Mouse (Mus musculus) limb, embryonic 15.5 days (tissue): ENCODE measurements around the gene Gemin4. TPM values are rescaled to one million over a fixed set of nuclear protein-coding genes. Genes with fewer than 3 reads are reported as not detected.

Experiments used
- ATAC-seq: fragments of 200-750 bp; cut with Nextera tagmentation; 2 replicates; pipeline ENCODE4 v1.8.0; 2017; ENCODE audit warnings: low read depth, moderate TSS enrichment; ENCODE audit not compliant: insufficient number of reproducible peaks, low FRiP score, low TSS enrichment
- H3K27ac ChIP-seq: fragments of 300-500 bp; sonication (generic); 2 replicates; pipeline ENCODE4 v1.5.1; 2015; ENCODE audit warnings: moderate library complexity, mild to moderate bottlenecking, inconsistent platforms
- H3K27me3 ChIP-seq: fragments of 300-500 bp; sonication (generic); 2 replicates; pipeline ENCODE4 v1.6.1; 2015; ENCODE audit warnings: inconsistent platforms
- H3K36me3 ChIP-seq: fragments of 300-500 bp; sonication (generic); 2 replicates; pipeline ENCODE4 v1.6.1; 2015; ENCODE audit warnings: inconsistent platforms
- H3K4me1 ChIP-seq: fragments of 300-500 bp; sonication (generic); 2 replicates; pipeline ENCODE4 v1.6.1; 2015; ENCODE audit warnings: inconsistent platforms
- H3K4me2 ChIP-seq: fragments of 300-500 bp; sonication (generic); 2 replicates; pipeline ENCODE4 v1.6.1; 2015; ENCODE audit warnings: mild to moderate bottlenecking, inconsistent platforms
- H3K4me3 ChIP-seq: fragments of 300-500 bp; sonication (generic); 2 replicates; pipeline ENCODE4 v1.5.1; 2015; ENCODE audit warnings: mild to moderate bottlenecking, inconsistent platforms
- H3K9ac ChIP-seq: fragments of 300-500 bp; sonication (generic); 2 replicates; pipeline ENCODE4 v1.6.1; 2015; ENCODE audit warnings: inconsistent platforms
- H3K9me3 ChIP-seq: fragments of 300-500 bp; sonication (generic); 2 replicates; pipeline ENCODE4 v1.6.1; 2016; ENCODE audit warnings: inconsistent platforms
- whole genome bisulfite sequencing: fragments of 180-500 bp; shearing (Covaris S2); methylation state at CpG from one replicate; pipeline ENCODE4 v1.1.7; 2015; 5-methylcytosine and 5-hydroxymethylcytosine counted together
- polyA plus RNA-seq: library from polyadenylated mRNA; unstranded; fragments of >200 nt; fragmentation: Nextera tagmentation; extraction: Ambion mirVana; gene quantifications from 2 replicates; pipeline ENCODE4 v1.2.1, GENCODE M21; 2015

The Gemin4 gene
- polyA plus RNA-seq, 1 experiment from 2014 or later: 24.0 TPM

DNA sequence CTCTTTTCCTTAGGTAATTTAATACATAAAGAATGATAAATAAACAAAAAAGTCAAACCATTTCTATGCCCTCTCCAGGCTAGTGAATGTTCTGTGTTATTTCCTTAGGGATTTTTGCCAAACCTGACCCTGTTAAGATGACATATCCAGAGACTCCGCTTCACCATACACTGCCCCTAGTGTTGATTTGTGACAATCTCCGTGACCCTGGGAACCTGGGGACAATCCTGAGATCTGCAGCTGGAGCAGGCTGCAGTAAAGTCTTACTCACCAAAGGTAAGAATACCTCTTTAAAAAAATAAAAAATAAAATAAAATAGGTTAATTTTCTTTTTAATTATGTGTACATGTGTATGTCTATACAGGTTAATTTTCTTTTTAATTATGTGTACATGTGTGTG is 29.8 kb upstream of the Gemin4 start:
- Histone ChIP-seq H3K27ac (no peak overlapping the region), H3K9me3 (no peaks in the 10 kb centered on the region), H3K36me3 (peaks cover 36% of the 10 kb centered on the region), H3K9ac (no peak overlapping the region), H3K4me3 (no peak overlapping the region), H3K27me3 (no peaks in the 10 kb centered on the region), H3K4me1 (peaks cover 21% of the 10 kb centered on the region), H3K4me2 (no peak overlapping the region)
- WGBS: 37% methylated on average over 2 of the region's 2 CpGs
- no peak for ATAC-seq

GRCm38 (mm10) chr11:76246439-76246838 is 29.0 kb upstream of the Gemin4 start:
- no peak overlapping the region for H3K4me3 ChIP-seq
- no peak overlapping the region for H3K27ac ChIP-seq
- peaks cover 36% of the 10 kb centered on the region for H3K36me3 ChIP-seq
- H3K4me2 ChIP-seq: no peak overlapping the region
- H3K9me3 ChIP-seq: no peaks in the 10 kb centered on the region
- H3K9ac ChIP-seq: no peak overlapping the region
- ATAC-seq: no peak
- peaks cover 18% of the 10 kb centered on the region for H3K4me1 ChIP-seq
- no peaks in the 10 kb centered on the region for H3K27me3 ChIP-seq

- peak overlapping the region; percentile 65 for H3K9ac ChIP-seq
- H3K4me3 ChIP-seq: peak overlapping the region; percentile 92
- H3K27ac ChIP-seq: peak overlapping the region; percentile 84; the same call in 1 of the 2 replicates
- H3K9me3 ChIP-seq: no peaks in the 10 kb centered on the region
- peak; percentile 30; the same call in 1 of the 2 replicates for ATAC-seq
- H3K4me2 ChIP-seq: peak overlapping the region; percentile 65
- WGBS: 1% methylated on average over 34 of the region's 34 CpGs
- H3K36me3 ChIP-seq: peaks cover 30% of the 10 kb centered on the region
- peaks cover 18% of the 10 kb centered on the region for H3K4me1 ChIP-seq
- H3K27me3 ChIP-seq: no peaks in the 10 kb centered on the region
These were observed 26.5 kb upstream of the Gemin4 start for GRCm38 (mm10) chr11:76243811-76244546.

GRCm38 (mm10) chr11:76242901-76243810 is 25.7 kb upstream of the Gemin4 start, which contains the start of the genes Mrm3 and Glod4:
Gene Mrm3 (plus strand): TSS chr11:76243715.
Gene Glod4 (minus strand): TSS chr11:76243725.
- H3K36me3 ChIP-seq: peaks cover 30% of the 10 kb centered on the region
- no peaks in the 10 kb centered on the region for H3K9me3 ChIP-seq
- peak within 1 kb of the TSS; percentile 65 for H3K9ac ChIP-seq
- no peaks in the 10 kb centered on the region for H3K27me3 ChIP-seq
- peak within 1 kb of the TSS; percentile 92 for H3K4me3 ChIP-seq
- H3K4me2 ChIP-seq: peak within 1 kb of the TSS; percentile 65
- ATAC-seq: peak; percentile 83
- WGBS: under 1% methylated on average over 61 of the region's 61 CpGs
- peaks cover 18% of the 10 kb centered on the region for H3K4me1 ChIP-seq
- H3K27ac ChIP-seq: peak within 1 kb of the TSS; percentile 84

- Histone ChIP-seq H3K27me3 (no peaks in the 10 kb centered on the region), H3K9me3 (no peaks in the 10 kb centered on the region), H3K4me2 (no peak overlapping the region), H3K36me3 (peaks cover 45% of the 10 kb centered on the region), H3K9ac (no peak overlapping the region), H3K4me3 (no peak overlapping the region), H3K27ac (no peak overlapping the region), H3K4me1 (peaks cover 15% of the 10 kb centered on the region)
- 97% methylated on average over 2 of the region's 2 CpGs for WGBS
- no peak for ATAC-seq
These were observed 22.3 kb upstream of the Gemin4 start for GRCm38 (mm10) chr11:76239750-76240149.

DNA sequence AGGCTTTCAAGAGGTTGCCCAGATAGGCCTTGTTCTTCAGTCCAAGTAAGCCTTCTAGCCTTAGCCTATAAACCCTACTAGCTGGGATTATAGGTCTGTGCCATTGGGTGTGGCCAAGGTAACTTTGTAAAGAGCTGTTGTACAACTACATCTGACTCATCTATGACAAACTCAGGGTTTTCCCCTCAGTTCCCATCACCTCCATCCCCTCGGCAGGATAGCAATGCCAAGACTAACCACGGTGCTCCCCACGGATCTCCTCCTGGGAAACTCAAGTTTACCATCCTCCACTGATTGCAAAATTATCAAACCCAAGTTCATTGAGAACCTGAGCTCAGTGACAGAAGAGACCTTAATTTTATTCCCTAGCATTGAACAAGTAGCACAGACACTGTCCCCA is 18.7 kb upstream of the Gemin4 start:
- Histone ChIP-seq H3K4me1 (no peaks in the 10 kb centered on the region), H3K27ac (no peak overlapping the region), H3K36me3 (peaks cover 74% of the 10 kb centered on the region), H3K4me2 (no peak overlapping the region), H3K27me3 (no peaks in the 10 kb centered on the region), H3K9ac (no peak overlapping the region), H3K4me3 (no peak overlapping the region), H3K9me3 (no peaks in the 10 kb centered on the region)
- ATAC-seq: no peak
- 86% methylated on average over 3 of the region's 3 CpGs for WGBS

DNA sequence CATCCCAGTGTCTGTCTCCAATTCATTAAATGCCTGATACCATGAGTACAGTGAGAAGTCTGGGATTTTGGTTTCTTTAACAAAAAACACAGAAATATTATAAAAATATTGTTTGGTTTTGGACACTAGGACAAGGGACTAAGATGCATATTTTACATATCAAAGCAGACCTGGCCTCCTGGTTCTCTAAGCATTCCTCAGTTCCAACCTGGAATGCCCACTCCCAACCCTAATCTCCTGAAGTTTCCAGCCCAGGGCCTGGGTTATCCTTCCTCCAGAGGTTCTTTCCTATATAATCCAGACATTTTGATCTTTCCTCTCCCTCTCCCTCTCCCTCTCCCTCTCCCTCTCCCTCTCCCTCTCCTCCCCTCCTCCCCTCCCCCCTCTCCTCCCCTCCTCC is 7.6 kb upstream of the Gemin4 start:
- Histone ChIP-seq H3K9ac (no peak overlapping the region), H3K4me1 (no peaks in the 10 kb centered on the region), H3K27me3 (no peaks in the 10 kb centered on the region), H3K4me3 (no peak overlapping the region), H3K36me3 (peaks cover 57% of the 10 kb centered on the region), H3K9me3 (no peaks in the 10 kb centered on the region), H3K4me2 (no peak overlapping the region), H3K27ac (no peak overlapping the region)
- no peak for ATAC-seq

GRCm38 (mm10) chr11:76224631-76225030 is 7.2 kb upstream of the Gemin4 start:
- Histone ChIP-seq H3K4me1 (no peaks in the 10 kb centered on the region), H3K4me3 (no peak overlapping the region), H3K36me3 (peaks cover 62% of the 10 kb centered on the region), H3K27ac (no peak overlapping the region), H3K4me2 (no peak overlapping the region), H3K9me3 (no peaks in the 10 kb centered on the region), H3K9ac (no peak overlapping the region), H3K27me3 (no peaks in the 10 kb centered on the region)
- WGBS: 96% methylated on average over 5 of the region's 5 CpGs
- ATAC-seq: no peak

GRCm38 (mm10) chr11:76216681-76217389 is 629 bp downstream of the Gemin4 start:
- peak overlapping the region; percentile 68 for H3K4me2 ChIP-seq
- H3K27ac ChIP-seq: peak overlapping the region; percentile 93
- peaks cover 16% of the 10 kb centered on the region for H3K4me1 ChIP-seq
- no peaks in the 10 kb centered on the region for H3K9me3 ChIP-seq
- H3K4me3 ChIP-seq: peak overlapping the region; percentile 57
- no peaks in the 10 kb centered on the region for H3K27me3 ChIP-seq
- ATAC-seq: peak; percentile 22; the same call in 1 of the 2 replicates
- peaks cover 53% of the 10 kb centered on the region for H3K36me3 ChIP-seq
- WGBS: 1% methylated on average over 33 of the region's 33 CpGs
- H3K9ac ChIP-seq: peak overlapping the region; percentile 64

- Histone ChIP-seq H3K4me1 (peaks cover 16% of the 10 kb centered on the region), H3K27me3 (no peaks in the 10 kb centered on the region), H3K9me3 (no peaks in the 10 kb centered on the region), H3K9ac (no peak overlapping the region), H3K4me2 (peak overlapping the region; percentile 68), H3K4me3 (peak overlapping the region; percentile 57), H3K36me3 (peaks cover 46% of the 10 kb centered on the region), H3K27ac (peak overlapping the region; percentile 93)
- no peak for ATAC-seq
- 65% methylated on average over 5 of the region's 5 CpGs for WGBS
These were observed 1.4 kb downstream of the Gemin4 start for GRCm38 (mm10) chr11:76216049-76216540.

DNA sequence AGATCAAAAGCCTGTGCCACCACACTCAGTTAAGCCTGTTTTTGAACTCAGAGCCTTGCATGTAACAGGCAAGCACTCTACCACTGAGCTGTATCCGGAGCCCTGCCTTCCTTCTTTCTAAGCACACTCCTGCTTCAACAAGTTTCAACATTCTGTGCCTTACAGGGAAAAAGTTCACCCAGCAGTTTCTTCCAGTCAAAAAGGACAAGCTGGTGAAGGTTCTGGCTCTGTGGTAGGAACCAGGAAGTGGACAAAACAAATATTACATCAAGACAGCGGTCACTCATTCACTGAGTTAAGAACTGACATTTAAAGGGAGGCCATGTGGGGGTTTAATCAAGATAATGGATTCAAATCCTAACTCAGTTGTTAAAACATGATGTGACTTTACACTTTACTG is 2.5 kb downstream of the Gemin4 start:
- H3K4me2 ChIP-seq: no peak overlapping the region
- H3K9me3 ChIP-seq: no peaks in the 10 kb centered on the region
- no peaks in the 10 kb centered on the region for H3K27me3 ChIP-seq
- no peak overlapping the region for H3K4me3 ChIP-seq
- ATAC-seq: no peak
- 96% methylated on average over 2 of the region's 2 CpGs for WGBS
- no peak overlapping the region for H3K27ac ChIP-seq
- peaks cover 44% of the 10 kb centered on the region for H3K36me3 ChIP-seq
- peaks cover 17% of the 10 kb centered on the region for H3K4me1 ChIP-seq
- no peak overlapping the region for H3K9ac ChIP-seq
